ENCODE assay signal across 8 mouse cellular contexts in genomic region chr14:34234630-34235380, GRCm38 (mm10). TPM values are rescaled to one million over a fixed set of nuclear protein-coding genes. Genes with fewer than 3 reads are reported as not detected.
DNase-seq lines count a peak whose midpoint lies in the region; ATAC-seq and TF ChIP-seq lines count a peak whose summit lies in the region.

No protein-coding gene starts in this region.

- peak; percentile 95 for TF ChIP-seq CTCF in heart, postnatal 0 days (IDR thresholded peaks at IDR 0.05; ENCODE audit: low read depth)

- H3K4me3 ChIP-seq in brown adipose tissue, adult 24 weeks (ENCODE audit: insufficient read depth, low read depth, low read length): peak overlapping the region; percentile 19; the same call in 1 of the 2 replicates
- H3K4me3 ChIP-seq in heart, postnatal 0 days (ENCODE audit: low read depth, low read length): peak overlapping the region; percentile 40
- no peak overlapping the region for H3K4me3 ChIP-seq in liver, embryonic 16.5 days (ENCODE audit: low read depth, low read length)
- peak overlapping the region; percentile 21 for H3K4me3 ChIP-seq in neural tube, embryonic 12.5 days

- peak overlapping the region; percentile 32 for H3K9ac ChIP-seq in heart, postnatal 0 days (replicated peaks; ENCODE audit: low read depth, low read length)
- H3K9ac ChIP-seq in liver, embryonic 16.5 days (ENCODE audit: low read depth, low read length): no peak overlapping the region
- peak overlapping the region; percentile 22; the same call in 1 of the 2 replicates for H3K9ac ChIP-seq in neural tube, embryonic 12.5 days

- ATAC-seq in heart, postnatal 0 days (ENCODE audit: insufficient read depth, low read depth): peak; percentile 99
- ATAC-seq in liver, embryonic 16.5 days (ENCODE audit: low read depth): peak; percentile 90
- ATAC-seq in neural tube, embryonic 12.5 days (ENCODE audit: low FRiP score, low read depth): peak; percentile 99

- H3K4me2 ChIP-seq in heart, postnatal 0 days (ENCODE audit: low read depth, low read length): peak overlapping the region; percentile 73
- H3K4me2 ChIP-seq in liver, embryonic 16.5 days (ENCODE audit: low read depth, low read length): peak overlapping the region; percentile 48
- H3K4me2 ChIP-seq in neural tube, embryonic 12.5 days (replicated peaks): peak overlapping the region; percentile 61

- H3K4me1 ChIP-seq in brown adipose tissue, adult 24 weeks (ENCODE audit: control insufficient read depth, insufficient read depth, insufficient read length, low read length): no peaks in the 10 kb centered on the region
- no peaks in the 10 kb centered on the region; the same call in 1 of the 2 replicates for H3K4me1 ChIP-seq in heart, postnatal 0 days (ENCODE audit: control insufficient read depth, insufficient read depth)
- peaks cover 2% of the 10 kb centered on the region for H3K4me1 ChIP-seq in liver, embryonic 16.5 days (ENCODE audit: control insufficient read depth, low read depth, low read length)
- no peaks in the 10 kb centered on the region for H3K4me1 ChIP-seq in neural tube, embryonic 12.5 days

- no peak for TF ChIP-seq EP300 in heart, postnatal 0 days (IDR thresholded peaks at IDR 0.05; ENCODE audit: low read depth)

- H3K9me3 ChIP-seq in heart, postnatal 0 days (replicated peaks; ENCODE audit: control insufficient read depth, low read length): no peaks in the 10 kb centered on the region
- H3K9me3 ChIP-seq in liver, embryonic 16.5 days (replicated peaks; ENCODE audit: control insufficient read depth, low read length): no peaks in the 10 kb centered on the region; the same call in 1 of the 2 replicates
- no peaks in the 10 kb centered on the region for H3K9me3 ChIP-seq in neural tube, embryonic 12.5 days

- H3K27me3 ChIP-seq in heart, postnatal 0 days (ENCODE audit: control insufficient read depth, insufficient read depth, low read length): no peaks in the 10 kb centered on the region
- H3K27me3 ChIP-seq in liver, embryonic 16.5 days (ENCODE audit: control insufficient read depth, insufficient read depth, low read depth, low read length): no peaks in the 10 kb centered on the region
- no peaks in the 10 kb centered on the region for H3K27me3 ChIP-seq in neural tube, embryonic 12.5 days (replicated peaks)

- 5% methylated on average over 16 of the region's 16 CpGs for WGBS in heart, postnatal 0 days
- 13% methylated on average over 16 of the region's 16 CpGs for WGBS in liver, embryonic 16.5 days (ENCODE audit: insufficient replicate concordance)
- 2% methylated on average over 16 of the region's 16 CpGs for WGBS in neural tube, embryonic 12.5 days

- H3K27ac ChIP-seq in brown adipose tissue, adult 24 weeks (replicated peaks; ENCODE audit: low read depth, low read length): no peak overlapping the region
- no peak overlapping the region for H3K27ac ChIP-seq in heart, postnatal 0 days (ENCODE audit: low read depth)
- no peak overlapping the region for H3K27ac ChIP-seq in liver, embryonic 16.5 days (ENCODE audit: low read length)
- no peak overlapping the region for H3K27ac ChIP-seq in neural tube, embryonic 12.5 days

- peak; percentile 93 for DNase-seq in ES-CJ7 (ENCODE audit: low read depth, low spot score)
- DNase-seq in fibroblast of lung, adult 2 months (ENCODE audit: low read depth): peak; percentile 49
- DNase-seq in heart, postnatal 0 days (ENCODE audit: low spot score): peak; percentile 89
- peak; percentile 83 for DNase-seq in kidney, postnatal 14 days
- peak; percentile 8 to 13 for DNase-seq in thymus, postnatal 36 days

- 0 out of 2 replicates have a peak, but pooled peaks cover 4% of the 10 kb centered on the region for H3K36me3 ChIP-seq in heart, postnatal 0 days (replicated peaks; ENCODE audit: control insufficient read depth, insufficient read depth, low read length)
- H3K36me3 ChIP-seq in liver, embryonic 16.5 days (ENCODE audit: control insufficient read depth, insufficient read depth): no peaks in the 10 kb centered on the region; the same call in 1 of the 2 replicates
- no peaks in the 10 kb centered on the region for H3K36me3 ChIP-seq in neural tube, embryonic 12.5 days

RNA-seq across cellular contexts. Expression of gene Syt15, which starts 15.4 kb away (rescaled TPM):
- polyA plus RNA-seq in brown adipose tissue, adult 24 weeks (2012; ENCODE audit: insufficient read depth, insufficient read length, missing spikeins): 0.29 TPM in 1 of 2 replicates, not detected in the other
- total RNA-seq in heart, postnatal 0 days (2014; rRNA removed; ENCODE audit: low replicate concordance): 0.89 and 1.0 TPM in 2 replicates
- 0.31 and 0.65 TPM in 2 replicates for polyA plus RNA-seq in heart, postnatal 0 days (2015; fragmentation: Nextera tagmentation; extraction: Ambion mirVana)
- polyA plus RNA-seq in liver, embryonic 16.5 days (2015; fragmentation: Nextera tagmentation; extraction: Ambion mirVana): 0.57 and 0.63 TPM in 2 replicates
- polyA plus RNA-seq in neural tube, embryonic 12.5 days (2016; fragmentation: Nextera tagmentation; extraction: Ambion mirVana): 0.28 and 0.38 TPM in 2 replicates

RNA-seq across cellular contexts. Expression of gene Gprin2, which starts 33.4 kb away (rescaled TPM):
- polyA plus RNA-seq in brown adipose tissue, adult 24 weeks (2012; ENCODE audit: insufficient read depth, insufficient read length, missing spikeins): 0.12 and 1.2 TPM in 2 replicates
- total RNA-seq in heart, postnatal 0 days (2014; rRNA removed; ENCODE audit: low replicate concordance): 0.31 and 0.53 TPM in 2 replicates
- polyA plus RNA-seq in heart, postnatal 0 days (2015; fragmentation: Nextera tagmentation; extraction: Ambion mirVana): 0.11 and 0.18 TPM in 2 replicates
- 0.02 and 0.09 TPM in 2 replicates for polyA plus RNA-seq in liver, embryonic 16.5 days (2015; fragmentation: Nextera tagmentation; extraction: Ambion mirVana)
- 2.3 and 3.1 TPM in 2 replicates for polyA plus RNA-seq in neural tube, embryonic 12.5 days (2016; fragmentation: Nextera tagmentation; extraction: Ambion mirVana)

Comparison
In these comparisons a context has a peak if more than half of its experiments do, and no peak if none do; other contexts are left out.
1. DNase-seq: peak in every context shown above with its lines; median percentile 93 in ES-CJ7; 89 in heart, postnatal 0 days; 83 in kidney, postnatal 14 days; 49 in fibroblast of lung, adult 2 months; 10 in thymus, postnatal 36 days.